Mouse (Mus musculus) olfactory bulb, adult 2 months (tissue): ENCODE measurements around the gene Dennd1a.

Source experiments
- CTCF ChIP-seq: fragments of 200-500 bp; IDR thresholded peaks from 2 replicates; pipeline ENCODE4 v1.5.1; 2012; ENCODE audit warnings: low read depth, mild to moderate bottlenecking, low read length, moderate library complexity; ENCODE audit not compliant: insufficient read depth
- POLR2A ChIP-seq: fragments of 200-500 bp; IDR thresholded peaks from 2 replicates; pipeline ENCODE4 v1.6.1; 2012; ENCODE audit warnings: mild to moderate bottlenecking, low read depth, low read length, moderate library complexity; ENCODE audit not compliant: insufficient read depth

- no peak for TF ChIP-seq POLR2A
- TF ChIP-seq CTCF, result no peak
Measured at GRCm38 (mm10) chr2:38100289-38100688, 186.9 kb downstream of the Dennd1a start.
